Mouse (Mus musculus): ENCODE results near the gene Chfr.

GRCm38 (mm10) chr5:110103901-110104615, 31.6 kb upstream of the Chfr start:
- no peak for TF ChIP-seq POLR2A (IDR thresholded peaks at IDR 0.05; ENCODE audit: control insufficient read depth, extremely low read depth, insufficient read depth, low read length, poor library complexity)
- no peak for TF ChIP-seq CTCF (IDR thresholded peaks at IDR 0.05; ENCODE audit: borderline replicate concordance, control insufficient read depth, extremely low read depth, insufficient read depth, low read length, poor library complexity)
